19 mouse cellular contexts compared by ENCODE assay signal in genomic region chr4:47935547-47935946, GRCm38 (mm10).
A peak's percentile ranks its signal among the peaks of the same experiment; 100 is the strongest.
DNase-seq lines count a peak whose midpoint lies in the region; ATAC-seq and TF ChIP-seq lines count a peak whose summit lies in the region.
"Had no signal": no experiment of that assay in that cellular context is flagged by ENCODE, and none has a peak within 500 bp of the region (broad histone marks: within the 10 kb centered on the region; RNA-seq: fewer than 3 reads in every experiment).

No protein-coding gene starts in this region.

- WGBS in forebrain, embryonic 16.5 days = 73% methylated on average over 3 of the region's 3 CpGs
- 89% methylated on average over 3 of the region's 3 CpGs for WGBS in forebrain, embryonic 13.5 days

- TF ChIP-seq CTCF in layer of hippocampus, adult 2 months (conservative IDR thresholded peaks at IDR 0.05) = no peak
- no peak for TF ChIP-seq CTCF in brain, embryonic 14.5 days (IDR thresholded peaks at IDR 0.05; ENCODE audit: borderline replicate concordance, extremely low read depth, insufficient read depth, insufficient read length)

- no peaks in the 10 kb centered on the region for H3K36me3 ChIP-seq in forebrain, embryonic 16.5 days (ENCODE audit: control insufficient read depth, insufficient read depth)
- no peaks in the 10 kb centered on the region for H3K36me3 ChIP-seq in forebrain, embryonic 13.5 days (ENCODE audit: poor library complexity, severe bottlenecking)
- H3K36me3 ChIP-seq: heart, embryonic 10.5 days; heart, embryonic 13.5 days; hindbrain, embryonic 12.5 days; hindbrain, embryonic 15.5 days had no signal

- H3K9me3 ChIP-seq in forebrain, embryonic 16.5 days (ENCODE audit: control insufficient read depth, low read length) = no peaks in the 10 kb centered on the region
- no peaks in the 10 kb centered on the region for H3K9me3 ChIP-seq in forebrain, embryonic 13.5 days (replicated peaks)
- H3K9me3 ChIP-seq: heart, embryonic 10.5 days; hindbrain, embryonic 12.5 days; hindbrain, embryonic 15.5 days had no signal

- no peaks in the 10 kb centered on the region for H3K27me3 ChIP-seq in forebrain, embryonic 16.5 days (replicated peaks; ENCODE audit: control insufficient read depth, insufficient read depth, low read length)
- 0 out of 2 replicates have a peak, but pooled peaks cover 2% of the 10 kb centered on the region for H3K27me3 ChIP-seq in forebrain, embryonic 13.5 days
- H3K27me3 ChIP-seq: heart, embryonic 13.5 days; hindbrain, embryonic 12.5 days; hindbrain, embryonic 15.5 days had no signal

- H3K27ac ChIP-seq in forebrain, embryonic 16.5 days (ENCODE audit: low read length) = peak overlapping the region; percentile 47
- no peak overlapping the region for H3K27ac ChIP-seq in forebrain, embryonic 13.5 days
- H3K27ac ChIP-seq in layer of hippocampus, adult 2 months = peak overlapping the region; percentile 8; the same call in 1 of the 2 replicates
- H3K27ac ChIP-seq: heart, adult 2 months; heart, embryonic 10.5 days; heart, embryonic 13.5 days; hindbrain, embryonic 12.5 days; hindbrain, embryonic 15.5 days had no signal

- H3K9ac ChIP-seq in forebrain, embryonic 16.5 days (replicated peaks; ENCODE audit: low read depth, low read length) = no peak overlapping the region
- H3K9ac ChIP-seq in forebrain, embryonic 13.5 days = no peak overlapping the region
- H3K9ac ChIP-seq: heart, embryonic 13.5 days; hindbrain, embryonic 12.5 days; hindbrain, embryonic 15.5 days had no signal

- H3K4me2 ChIP-seq in forebrain, embryonic 16.5 days (ENCODE audit: low read length) = no peak overlapping the region
- H3K4me2 ChIP-seq in forebrain, embryonic 13.5 days = no peak overlapping the region
- H3K4me2 ChIP-seq: heart, embryonic 13.5 days; hindbrain, embryonic 12.5 days; hindbrain, embryonic 15.5 days had no signal

- no peaks in the 10 kb centered on the region for H3K4me1 ChIP-seq in forebrain, embryonic 16.5 days (replicated peaks; ENCODE audit: control insufficient read depth, insufficient read depth, low read length)
- no peaks in the 10 kb centered on the region for H3K4me1 ChIP-seq in forebrain, embryonic 13.5 days
- H3K4me1 ChIP-seq: heart, embryonic 10.5 days; heart, embryonic 13.5 days; hindbrain, embryonic 12.5 days; hindbrain, embryonic 15.5 days had no signal

- no peak overlapping the region for H3K4me3 ChIP-seq in forebrain, embryonic 16.5 days (replicated peaks; ENCODE audit: low read length)
- no peak overlapping the region for H3K4me3 ChIP-seq in forebrain, embryonic 13.5 days
- no peak overlapping the region for H3K4me3 ChIP-seq in layer of hippocampus, adult 2 months
- H3K4me3 ChIP-seq: heart, adult 2 months; heart, embryonic 10.5 days; heart, embryonic 13.5 days; hindbrain, embryonic 12.5 days; hindbrain, embryonic 15.5 days had no signal

- ATAC-seq in forebrain, embryonic 16.5 days = peak; percentile 63
- ATAC-seq in forebrain, embryonic 13.5 days = no peak
- ATAC-seq: CD4-positive, CD25-positive, alpha-beta regulatory T cell, adult 4 months had no signal

- no peak for DNase-seq in layer of hippocampus, adult 2 months (ENCODE audit: low spot score in 2 of 2)
- DNase-seq in layer of hippocampus, postnatal 25 days (ENCODE audit: extremely low spot score in 1 of 2, low spot score in 1 of 2) = no peak
- DNase-seq in brain, embryonic 14.5 days (ENCODE audit: low read depth) = peak; percentile 46
- DNase-seq in cerebellum, adult 11 months = no peak
- DNase-seq: adrenal gland, adult 2 months; adrenal gland, postnatal 14 days; cerebellum, adult 18-20 months; cerebellum, adult 9-10 months; cerebellum, postnatal 14 days; gastrocnemius, postnatal 25 days; heart, adult 2 months; heart, postnatal 14 days had no signal

- TF ChIP-seq POLR2A in brain, embryonic 14.5 days (IDR thresholded peaks at IDR 0.05; ENCODE audit: borderline replicate concordance, extremely low read depth, insufficient read depth, insufficient read length, poor library complexity, severe bottlenecking) = no peak
